Mouse (Mus musculus) lung, postnatal 0 days (tissue): ENCODE results near the gene Ephb6.

Experiments used
- CTCF ChIP-seq: IDR thresholded peaks from 2 replicates; pipeline ENCODE4 v1.5.1; 2016; ENCODE audit warnings: antibody characterized with exemption, mild to moderate bottlenecking
- EP300 ChIP-seq: IDR thresholded peaks from 2 replicates; pipeline ENCODE4 v1.6.1; 2016; ENCODE audit warnings: antibody characterized with exemption, mild to moderate bottlenecking, control low read depth

- no peak for TF ChIP-seq EP300
- no peak for TF ChIP-seq CTCF
Observed at GRCm38 (mm10) chr6:41576526-41577097, 28.7 kb upstream of the Ephb6 start.
